Mouse (Mus musculus) erythroblast, embryonic 14.5 days (primary cell): Measurements from ENCODE around the gene Cpne5.

Experiments used
- GATA1 ChIP-seq: IDR thresholded peaks from 2 replicates; pipeline ENCODE4 v1.6.1; 2012; ENCODE audit warnings: low read length, inconsistent platforms, mixed read lengths
- TAL1 ChIP-seq: IDR thresholded peaks from 3 replicates; pipeline ENCODE4 v1.6.1; 2012; ENCODE audit warnings: low read length, inconsistent platforms, mixed read lengths

DNA sequence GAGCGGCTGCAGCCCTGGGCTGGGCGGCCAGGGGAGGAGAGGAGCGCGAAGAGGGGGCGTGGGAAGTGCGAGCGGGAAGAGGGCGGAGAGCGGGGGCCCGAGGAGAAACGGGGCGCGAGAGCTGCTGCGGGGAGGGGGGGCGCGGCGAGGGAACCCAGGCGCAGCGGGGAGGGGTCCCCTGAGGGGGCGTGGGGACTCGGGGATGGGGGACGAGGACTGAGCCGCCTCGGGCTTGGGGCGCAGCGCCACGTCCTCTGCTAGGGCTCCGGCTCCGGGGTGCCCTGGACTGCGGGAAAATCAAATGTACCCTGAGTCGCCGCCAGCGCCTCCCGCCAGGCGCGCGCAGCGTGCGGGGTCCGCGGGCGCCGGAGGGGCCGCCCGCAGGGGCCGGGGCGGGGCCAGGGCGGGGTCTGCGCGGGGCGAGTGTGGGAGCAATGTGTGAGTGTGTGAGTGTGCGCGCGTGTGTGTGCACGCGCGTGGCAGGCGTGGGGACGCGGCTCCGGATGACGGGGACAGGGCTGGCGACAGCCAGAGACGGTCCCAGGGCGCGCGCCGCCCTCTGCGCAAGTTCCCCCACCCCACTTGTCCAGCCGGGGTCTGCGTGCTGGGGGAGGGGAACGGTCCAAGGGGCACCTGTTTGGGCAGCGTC, at the start of gene Cpne5:
- TF ChIP-seq GATA1 (no peak), TAL1 (no peak)
